Mouse (Mus musculus) bone marrow, adult 2 months (tissue): ENCODE measurements around the gene Ap3d1.

Experiments
- CTCF ChIP-seq: fragments of 200-500 bp; IDR thresholded peaks from 2 replicates; pipeline ENCODE4 v1.5.1; 2011; ENCODE audit warnings: low read length, control low read depth; ENCODE audit not compliant: control insufficient read depth, insufficient read depth
- POLR2A ChIP-seq: fragments of 200-500 bp; IDR thresholded peaks from 2 replicates; pipeline ENCODE4 v1.6.1; 2011; ENCODE audit warnings: low read depth, mild to moderate bottlenecking, control low read depth, low read length, borderline replicate concordance; ENCODE audit not compliant: control insufficient read depth

- TF ChIP-seq POLR2A (no peak), CTCF (no peak)
Observed at GRCm38 (mm10) chr10:80756967-80757366, 14.9 kb upstream of the Ap3d1 start.
